Mouse (Mus musculus): ENCODE measurements around the gene Helq. TPM values are rescaled to one million over a fixed set of nuclear protein-coding genes. Genes with fewer than 3 reads are reported as not detected.

The Helq gene
- polyA plus RNA-seq (2014; fragmentation: Nextera tagmentation; extraction: Ambion mirVana), result 21.0 and 22.2 TPM in 2 replicates

DNA sequence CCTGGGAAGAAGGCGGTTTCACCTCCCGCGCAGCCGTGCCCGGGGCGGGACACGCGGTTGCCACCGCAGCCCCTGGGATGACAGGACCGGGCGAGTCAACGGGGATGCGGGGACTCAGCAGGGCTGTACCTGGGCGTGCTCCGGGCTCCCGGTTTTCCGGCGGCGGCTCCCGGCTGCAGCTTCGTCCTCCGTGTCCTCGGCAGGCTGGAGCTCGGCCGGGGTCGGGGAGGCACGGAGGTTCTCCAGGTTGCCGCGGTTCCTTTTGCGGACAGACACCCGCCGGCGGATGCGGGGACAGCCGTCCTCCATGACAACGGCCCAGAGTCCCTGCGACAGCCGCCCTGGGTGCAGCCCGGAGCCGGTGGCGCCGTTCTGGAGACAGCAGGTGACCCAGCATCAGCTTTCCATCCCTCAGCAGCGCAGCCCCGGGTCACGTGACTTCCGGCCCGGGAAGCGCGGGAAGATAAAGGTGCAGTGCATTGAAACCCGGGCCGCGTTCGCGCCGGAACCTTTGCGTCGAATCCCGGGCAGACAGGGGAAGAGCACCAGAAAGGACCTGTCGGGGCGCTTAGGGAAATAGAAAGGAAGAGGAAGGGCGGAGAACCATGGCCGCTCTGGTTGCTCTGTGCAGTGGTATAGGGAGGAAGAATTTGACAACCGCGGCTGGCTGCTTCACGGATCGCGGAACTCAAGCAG lies at the start of gene Helq, which contains the start of gene Mrps18c:
TSS of gene Helq (minus strand) at position 434 of the 696 bp plus-strand sequence.
TSS of gene Mrps18c (plus strand) at position 463 of the 696 bp plus-strand sequence.
- H3K27ac ChIP-seq (ENCODE audit: low read length), result no peak within 1 kb of the TSS
- under 1% methylated on average over 67 of the region's 67 CpGs for WGBS
- peaks cover 26% of the 10 kb centered on the region for H3K36me3 ChIP-seq (ENCODE audit: control insufficient read depth, insufficient read depth, low read length)

GRCm38 (mm10) chr5:100847143-100847542 lies 48.7 kb upstream of the Helq start:
- Histone ChIP-seq H3K4me2 (replicated peaks; ENCODE audit: low read depth, low read length) (peak overlapping the region; percentile 97), H3K36me3 (ENCODE audit: control insufficient read depth, insufficient read depth, low read length) (no peaks in the 10 kb centered on the region), H3K9me3 (ENCODE audit: control insufficient read depth, low read depth, low read length) (peaks cover 3% of the 10 kb centered on the region; the same call in 1 of the 2 replicates), H3K9ac (replicated peaks; ENCODE audit: low read depth, low read length) (no peak overlapping the region), H3K27ac (ENCODE audit: low read length) (no peak overlapping the region), H3K4me1 (ENCODE audit: control insufficient read depth, insufficient read depth, low read length) (0 out of 2 replicates have a peak, but pooled peaks cover 4% of the 10 kb centered on the region), H3K4me3 (ENCODE audit: low read depth, low read length) (peak overlapping the region; percentile 51), H3K27me3 (ENCODE audit: control insufficient read depth, insufficient read depth, low read length) (no peaks in the 10 kb centered on the region)
- no peak for ATAC-seq (ENCODE audit: insufficient number of reproducible peaks, insufficient read depth, low FRiP score, low read depth)
- 7% methylated on average over 2 of the region's 2 CpGs for WGBS

More for the DNA sequence above, at the start of gene Helq, which contains the start of gene Mrps18c:
- Histone ChIP-seq H3K4me3 (ENCODE audit: low read depth, low read length) (peak within 1 kb of the TSS; percentile 88), H3K4me2 (replicated peaks; ENCODE audit: low read depth, low read length) (peak within 1 kb of the TSS; percentile 93), H3K9me3 (ENCODE audit: control insufficient read depth, low read depth, low read length) (no peaks in the 10 kb centered on the region), H3K27me3 (ENCODE audit: control insufficient read depth, insufficient read depth, low read length) (no peaks in the 10 kb centered on the region), H3K9ac (replicated peaks; ENCODE audit: low read depth, low read length) (peak within 1 kb of the TSS; percentile 78), H3K4me1 (ENCODE audit: control insufficient read depth, insufficient read depth, low read length) (no peaks in the 10 kb centered on the region)
- peak; percentile 96 for ATAC-seq (ENCODE audit: insufficient number of reproducible peaks, insufficient read depth, low FRiP score, low read depth)

DNA sequence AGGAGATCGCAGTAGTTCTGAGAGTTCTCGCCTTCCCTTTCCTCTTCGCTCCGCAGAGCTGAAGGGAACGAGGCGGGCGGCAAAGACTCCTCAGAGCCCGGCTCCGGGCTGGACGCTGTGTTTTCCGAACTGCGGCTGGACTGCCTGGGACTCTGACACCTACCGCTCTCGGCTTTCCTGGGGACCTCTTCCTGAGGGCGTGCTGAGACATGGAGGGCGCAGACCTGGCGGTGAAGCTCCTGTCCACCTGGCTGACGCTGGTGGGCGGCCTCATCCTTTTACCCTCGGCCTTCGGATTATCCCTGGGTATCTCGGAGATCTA lies 48.2 kb upstream of the Helq start:
- Histone ChIP-seq H3K36me3 (ENCODE audit: control insufficient read depth, insufficient read depth, low read length) (no peaks in the 10 kb centered on the region), H3K4me1 (ENCODE audit: control insufficient read depth, insufficient read depth, low read length) (0 out of 2 replicates have a peak, but pooled peaks cover 4% of the 10 kb centered on the region), H3K4me3 (ENCODE audit: low read depth, low read length) (peak overlapping the region; percentile 51), H3K4me2 (replicated peaks; ENCODE audit: low read depth, low read length) (peak overlapping the region; percentile 97), H3K27ac (ENCODE audit: low read length) (no peak overlapping the region), H3K9me3 (ENCODE audit: control insufficient read depth, low read depth, low read length) (peaks cover 8% of the 10 kb centered on the region; the same call in 1 of the 2 replicates), H3K9ac (replicated peaks; ENCODE audit: low read depth, low read length) (peak overlapping the region; percentile 39; the same call in 1 of the 2 replicates), H3K27me3 (ENCODE audit: control insufficient read depth, insufficient read depth, low read length) (no peaks in the 10 kb centered on the region)
- ATAC-seq (ENCODE audit: insufficient number of reproducible peaks, insufficient read depth, low FRiP score, low read depth), result 0 out of 2 replicates have a peak, but pooled peaks have one; percentile 14
- WGBS, result under 1% methylated on average over 22 of the region's 22 CpGs

- under 1% methylated on average over 48 of the region's 52 CpGs for WGBS
- Histone ChIP-seq H3K27me3 (ENCODE audit: control insufficient read depth, insufficient read depth, low read length) (no peaks in the 10 kb centered on the region), H3K9me3 (ENCODE audit: control insufficient read depth, low read depth, low read length) (peaks cover 8% of the 10 kb centered on the region; the same call in 1 of the 2 replicates), H3K36me3 (ENCODE audit: control insufficient read depth, insufficient read depth, low read length) (no peaks in the 10 kb centered on the region), H3K9ac (replicated peaks; ENCODE audit: low read depth, low read length) (peak overlapping the region; percentile 39; the same call in 1 of the 2 replicates), H3K27ac (ENCODE audit: low read length) (no peak overlapping the region), H3K4me3 (ENCODE audit: low read depth, low read length) (peak overlapping the region; percentile 51), H3K4me2 (replicated peaks; ENCODE audit: low read depth, low read length) (peak overlapping the region; percentile 97), H3K4me1 (ENCODE audit: control insufficient read depth, insufficient read depth, low read length) (0 out of 2 replicates have a peak, but pooled peaks cover 4% of the 10 kb centered on the region)
- ATAC-seq (ENCODE audit: insufficient number of reproducible peaks, insufficient read depth, low FRiP score, low read depth), result peak; percentile 74
Observed at GRCm38 (mm10) chr5:100845848-100846598, 47.6 kb upstream of the Helq start.

DNA sequence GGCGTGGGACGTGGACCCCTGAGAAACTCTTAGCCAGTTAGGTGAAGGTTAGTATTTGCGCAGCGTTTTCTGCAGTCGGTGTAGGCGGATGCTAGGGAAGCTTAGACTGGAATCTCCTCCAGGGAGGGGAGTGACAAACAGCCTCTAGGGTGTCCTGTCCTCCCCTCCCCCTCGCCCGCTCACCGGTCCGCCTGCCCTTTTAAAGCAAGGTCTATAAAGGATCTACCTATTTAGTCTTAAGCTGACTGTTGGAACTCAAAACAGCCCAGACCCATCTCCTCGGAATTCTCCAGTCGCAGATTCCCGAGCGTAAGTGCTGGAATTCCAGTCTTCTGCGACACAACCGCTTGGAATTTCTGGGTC lies 47.1 kb upstream of the Helq start, which contains the start of gene Gpat3:
TSS of gene Gpat3 (plus strand) at position 229 of the 363 bp plus-strand sequence.
- Histone ChIP-seq H3K4me3 (ENCODE audit: low read depth, low read length) (peak within 1 kb of the TSS; percentile 51), H3K4me1 (ENCODE audit: control insufficient read depth, insufficient read depth, low read length) (0 out of 2 replicates have a peak, but pooled peaks cover 4% of the 10 kb centered on the region), H3K27ac (ENCODE audit: low read length) (no peak within 1 kb of the TSS), H3K27me3 (ENCODE audit: control insufficient read depth, insufficient read depth, low read length) (no peaks in the 10 kb centered on the region), H3K9me3 (ENCODE audit: control insufficient read depth, low read depth, low read length) (peaks cover 8% of the 10 kb centered on the region; the same call in 1 of the 2 replicates), H3K9ac (replicated peaks; ENCODE audit: low read depth, low read length) (peak within 1 kb of the TSS; percentile 39; the same call in 1 of the 2 replicates), H3K4me2 (replicated peaks; ENCODE audit: low read depth, low read length) (peak within 1 kb of the TSS; percentile 97), H3K36me3 (ENCODE audit: control insufficient read depth, insufficient read depth, low read length) (no peaks in the 10 kb centered on the region)
- under 1% methylated on average over 16 of the region's 16 CpGs for WGBS
- ATAC-seq (ENCODE audit: insufficient number of reproducible peaks, insufficient read depth, low FRiP score, low read depth), result no peak

DNA sequence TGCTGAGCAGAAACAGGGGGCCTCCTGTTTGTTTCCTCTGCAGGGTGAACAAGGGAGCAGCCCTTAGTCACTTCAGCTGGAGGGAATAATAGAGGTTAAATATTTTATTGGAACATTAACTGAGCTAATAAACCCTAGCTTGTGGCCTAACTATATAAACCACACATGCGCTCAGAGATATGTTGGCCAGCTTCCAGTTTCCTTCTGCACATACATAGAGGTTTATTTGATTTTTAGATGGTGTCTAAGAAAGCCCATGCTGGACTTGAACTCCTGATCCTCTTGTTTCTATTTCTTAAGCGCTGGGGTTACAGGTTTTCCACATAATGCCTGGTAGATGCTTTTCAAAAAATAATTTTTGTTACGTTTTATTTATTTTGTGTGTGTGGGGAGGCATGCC lies 46.1 kb upstream of the Helq start:
- WGBS, result 41% methylated on average over 3 of the region's 3 CpGs
- H3K9me3 ChIP-seq (ENCODE audit: control insufficient read depth, low read depth, low read length), result peaks cover 8% of the 10 kb centered on the region; the same call in 1 of the 2 replicates
- no peak overlapping the region for H3K4me3 ChIP-seq (ENCODE audit: low read depth, low read length)
- H3K27ac ChIP-seq (ENCODE audit: low read length), result no peak overlapping the region
- no peaks in the 10 kb centered on the region for H3K36me3 ChIP-seq (ENCODE audit: control insufficient read depth, insufficient read depth, low read length)
- H3K9ac ChIP-seq (replicated peaks; ENCODE audit: low read depth, low read length), result no peak overlapping the region
- H3K4me2 ChIP-seq (replicated peaks; ENCODE audit: low read depth, low read length), result no peak overlapping the region
- 0 out of 2 replicates have a peak, but pooled peaks cover 4% of the 10 kb centered on the region for H3K4me1 ChIP-seq (ENCODE audit: control insufficient read depth, insufficient read depth, low read length)
- no peaks in the 10 kb centered on the region for H3K27me3 ChIP-seq (ENCODE audit: control insufficient read depth, insufficient read depth, low read length)
- no peak for ATAC-seq (ENCODE audit: insufficient number of reproducible peaks, insufficient read depth, low FRiP score, low read depth)

GRCm38 (mm10) chr5:100837907-100838306 lies 39.5 kb upstream of the Helq start:
- 67% methylated on average over 7 of the region's 7 CpGs for WGBS
- H3K4me3 ChIP-seq (ENCODE audit: low read depth, low read length), result no peak overlapping the region
- ATAC-seq (ENCODE audit: insufficient number of reproducible peaks, insufficient read depth, low FRiP score, low read depth), result no peak
- H3K9ac ChIP-seq (replicated peaks; ENCODE audit: low read depth, low read length), result no peak overlapping the region
- H3K36me3 ChIP-seq (ENCODE audit: control insufficient read depth, insufficient read depth, low read length), result no peaks in the 10 kb centered on the region
- no peak overlapping the region for H3K4me2 ChIP-seq (replicated peaks; ENCODE audit: low read depth, low read length)
- no peaks in the 10 kb centered on the region for H3K27me3 ChIP-seq (ENCODE audit: control insufficient read depth, insufficient read depth, low read length)
- peaks cover 8% of the 10 kb centered on the region; the same call in 1 of the 2 replicates for H3K9me3 ChIP-seq (ENCODE audit: control insufficient read depth, low read depth, low read length)
- no peak overlapping the region for H3K27ac ChIP-seq (ENCODE audit: low read length)
- 0 out of 2 replicates have a peak, but pooled peaks cover 4% of the 10 kb centered on the region for H3K4me1 ChIP-seq (ENCODE audit: control insufficient read depth, insufficient read depth, low read length)

DNA sequence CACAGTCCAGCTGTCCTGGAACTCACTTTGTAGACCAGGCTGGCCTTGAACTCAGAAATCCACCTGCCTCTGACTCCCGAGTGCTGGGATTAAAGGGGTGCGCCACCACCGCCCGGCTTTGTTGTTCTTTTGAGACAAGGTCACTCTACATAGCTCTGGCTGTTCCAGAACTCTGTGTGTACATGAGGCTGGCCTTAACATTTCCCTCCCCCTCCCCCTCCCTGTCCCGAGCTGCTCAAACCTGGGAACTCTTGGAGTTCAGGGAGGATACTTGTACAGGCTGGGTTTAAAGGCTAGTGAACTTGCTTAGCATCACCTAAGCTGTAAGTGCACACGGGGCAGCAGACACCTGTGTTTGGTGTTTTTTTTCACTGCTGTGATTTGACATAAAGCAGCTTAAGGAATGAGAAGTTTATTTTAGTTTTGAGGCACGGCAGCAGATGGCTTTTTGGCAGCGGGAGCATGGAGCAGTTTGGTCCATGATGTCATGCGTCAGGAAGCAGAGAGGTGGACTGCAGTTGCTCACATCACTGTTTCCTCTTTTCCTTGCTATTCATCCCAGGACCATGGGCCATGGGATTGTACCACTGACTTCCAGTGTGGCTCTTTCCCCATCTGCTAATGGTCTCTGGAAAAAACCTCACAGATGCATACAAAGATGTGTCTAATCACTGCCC lies 37.6 kb upstream of the Helq start:
- no peak for ATAC-seq (ENCODE audit: insufficient number of reproducible peaks, insufficient read depth, low FRiP score, low read depth)
- Histone ChIP-seq H3K36me3 (ENCODE audit: control insufficient read depth, insufficient read depth, low read length) (no peaks in the 10 kb centered on the region), H3K4me2 (replicated peaks; ENCODE audit: low read depth, low read length) (no peak overlapping the region), H3K4me1 (ENCODE audit: control insufficient read depth, insufficient read depth, low read length) (0 out of 2 replicates have a peak, but pooled peaks cover 4% of the 10 kb centered on the region), H3K27ac (ENCODE audit: low read length) (peak overlapping the region; percentile 64; the same call in 1 of the 2 replicates), H3K9me3 (ENCODE audit: control insufficient read depth, low read depth, low read length) (no peaks in the 10 kb centered on the region), H3K27me3 (ENCODE audit: control insufficient read depth, insufficient read depth, low read length) (no peaks in the 10 kb centered on the region), H3K9ac (replicated peaks; ENCODE audit: low read depth, low read length) (no peak overlapping the region), H3K4me3 (ENCODE audit: low read depth, low read length) (no peak overlapping the region)
- 49% methylated on average over 9 of the region's 9 CpGs for WGBS

Measured in stomach, embryonic 14.5 days (tissue).